Mouse (Mus musculus) ES-Bruce4 (cell line): ENCODE results near the gene Olfr402. TPM values are rescaled to one million over a fixed set of nuclear protein-coding genes. Genes with fewer than 3 reads are reported as not detected.

Experiments used
- H3K27ac ChIP-seq: 2 replicates; pipeline ENCODE4 v1.5.1; 2012; ENCODE audit warnings: low read length, inconsistent platforms; ENCODE audit not compliant: insufficient read depth
- H3K27me3 ChIP-seq: 2 replicates; pipeline ENCODE4 v1.6.1; 2012; ENCODE audit warnings: mild to moderate bottlenecking, low read length, inconsistent platforms; ENCODE audit not compliant: control insufficient read depth, poor library complexity, insufficient read depth, severe bottlenecking
- H3K36me3 ChIP-seq: 2 replicates; pipeline ENCODE4 v1.6.1; 2012; ENCODE audit warnings: inconsistent platforms, mild to moderate bottlenecking, low read length, moderate library complexity; ENCODE audit not compliant: control insufficient read depth, poor library complexity, insufficient read depth, severe bottlenecking
- H3K4me1 ChIP-seq: one replicate; pipeline ENCODE4 v1.8.1; 2011; ENCODE audit warnings: low read length; ENCODE audit not compliant: control insufficient read depth, insufficient read depth
- H3K4me3 ChIP-seq: 2 replicates; pipeline ENCODE4 v1.5.1; 2011; ENCODE audit warnings: low read depth, mild to moderate bottlenecking, low read length
- H3K9ac ChIP-seq: 2 replicates; pipeline ENCODE4 v1.6.1; 2012; ENCODE audit warnings: low read depth, mild to moderate bottlenecking, inconsistent platforms; ENCODE audit not compliant: poor library complexity, severe bottlenecking
- H3K9me3 ChIP-seq: replicated peaks from 2 replicates; pipeline ENCODE4 v1.6.1; 2012; ENCODE audit warnings: mild to moderate bottlenecking, low read length, inconsistent platforms; ENCODE audit not compliant: control insufficient read depth, poor library complexity, insufficient read depth, severe bottlenecking
- CTCF ChIP-seq: IDR thresholded peaks from one replicate; pipeline ENCODE4 v1.8.1; 2011; ENCODE audit warnings: low read depth, low read length
- EP300 ChIP-seq: IDR thresholded peaks from 2 replicates; pipeline ENCODE4 v1.6.1; 2011; ENCODE audit warnings: low read depth, low read length; ENCODE audit not compliant: insufficient read depth
- POLR2A ChIP-seq: IDR thresholded peaks from one replicate; pipeline ENCODE4 v1.8.1; 2011; ENCODE audit warnings: low read length; ENCODE audit not compliant: insufficient read depth
- polyA plus RNA-seq: library from polyadenylated mRNA; stranded (reverse); fragments of >200 nt; gene quantifications from 2 replicates; pipeline ENCODE4 v1.2.4, GENCODE M21; 2011; ENCODE audit warnings: low read depth; ENCODE audit not compliant: missing spikeins, insufficient read depth, insufficient read length

The Olfr402 gene
- polyA plus RNA-seq, 1 experiment, result not detected

GRCm38 (mm10) chr11:74183745-74184144 lies 30.4 kb downstream of the Olfr402 start:
- no peaks in the 10 kb centered on the region for H3K9me3 ChIP-seq
- H3K4me1 ChIP-seq, result no peaks in the 10 kb centered on the region
- no peak for TF ChIP-seq EP300
- TF ChIP-seq CTCF, result no peak
- no peak for TF ChIP-seq POLR2A
- no peak overlapping the region for H3K27ac ChIP-seq
- no peak overlapping the region for H3K9ac ChIP-seq
- H3K36me3 ChIP-seq, result no peaks in the 10 kb centered on the region
- no peaks in the 10 kb centered on the region for H3K27me3 ChIP-seq
- H3K4me3 ChIP-seq, result no peak overlapping the region

DNA sequence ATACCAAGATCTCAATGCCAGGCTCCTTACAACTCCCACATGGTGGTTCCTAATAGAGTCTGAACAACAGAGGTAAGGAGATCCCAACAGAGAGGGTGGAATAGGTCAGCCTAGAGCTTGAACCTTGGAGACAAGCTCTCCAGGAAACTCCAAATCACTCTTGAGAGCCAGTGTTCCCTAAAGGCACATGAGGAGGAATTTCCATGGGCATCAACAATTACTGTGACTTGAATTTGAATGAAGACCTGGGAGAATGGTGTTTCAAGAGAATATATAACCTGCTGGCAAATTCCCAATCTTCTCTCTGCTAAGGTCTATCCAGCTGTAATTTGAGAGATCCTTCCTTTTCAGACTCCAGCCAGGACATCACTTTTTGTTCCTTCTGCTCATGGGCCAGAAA lies 32.6 kb downstream of the Olfr402 start, which contains the start of gene Olfr403:
TSS of gene Olfr403 (plus strand) at position 301 of the 400 bp plus-strand sequence.
- Histone ChIP-seq H3K27me3 (no peaks in the 10 kb centered on the region), H3K9me3 (no peaks in the 10 kb centered on the region), H3K36me3 (no peaks in the 10 kb centered on the region)

More for the DNA sequence above, 32.6 kb downstream of the Olfr402 start, which contains the start of gene Olfr403:
- Histone ChIP-seq H3K27ac (no peak within 1 kb of the TSS), H3K9ac (no peak within 1 kb of the TSS), H3K4me1 (no peaks in the 10 kb centered on the region), H3K4me3 (no peak within 1 kb of the TSS)
- TF ChIP-seq CTCF, result no peak
- TF ChIP-seq POLR2A, result no peak
- no peak for TF ChIP-seq EP300

Other genes with a start within 250 kb of the Olfr402 start
- gene Olfr395, start 244.2 kb upstream of the Olfr402 start, polyA plus RNA-seq, result not detected in 2 replicates
- gene Olfr23, start 216.9 kb upstream of the Olfr402 start, polyA plus RNA-seq, result not detected in 2 replicates
- gene Olfr397, start 192.7 kb upstream of the Olfr402 start, polyA plus RNA-seq, result not detected in 2 replicates
- gene Olfr398, start 163.1 kb upstream of the Olfr402 start, polyA plus RNA-seq, result not detected in 2 replicates
- not detected in 2 replicates for gene Olfr139, start 97.0 kb upstream of the Olfr402 start, polyA plus RNA-seq
- gene Olfr399, start 96.9 kb upstream of the Olfr402 start, polyA plus RNA-seq, result not detected in 2 replicates
- not detected in 2 replicates for gene Zfp616, start 83.6 kb upstream of the Olfr402 start, polyA plus RNA-seq
- gene Olfr401, start 39.8 kb upstream of the Olfr402 start, polyA plus RNA-seq, result not detected in 2 replicates
- not detected in 2 replicates for gene Olfr403, start 32.7 kb downstream of the Olfr402 start, polyA plus RNA-seq
- not detected in 2 replicates for gene Olfr43, start 57.9 kb downstream of the Olfr402 start, polyA plus RNA-seq
- not detected in 2 replicates for gene Olfr406, start 106.3 kb downstream of the Olfr402 start, polyA plus RNA-seq
- not detected in 2 replicates for gene Olfr59, start 130.2 kb downstream of the Olfr402 start, polyA plus RNA-seq
- gene Olfr410, start 184.5 kb downstream of the Olfr402 start, polyA plus RNA-seq, result not detected in 2 replicates
- not detected in 2 replicates for gene Olfr411, start 199.1 kb downstream of the Olfr402 start, polyA plus RNA-seq
- gene Olfr412, start 208.5 kb downstream of the Olfr402 start, polyA plus RNA-seq, result not detected in 2 replicates